Mouse (Mus musculus): ENCODE results near the gene Sfxn4. TPM values are rescaled to one million over a fixed set of nuclear protein-coding genes. Genes with fewer than 3 reads are reported as not detected.
A peak's percentile ranks its signal among the peaks of the same experiment; 100 is the strongest.

Sfxn4 gene
- polyA plus RNA-seq, 1 experiment from 2014 or later: 8.9 TPM

DNA sequence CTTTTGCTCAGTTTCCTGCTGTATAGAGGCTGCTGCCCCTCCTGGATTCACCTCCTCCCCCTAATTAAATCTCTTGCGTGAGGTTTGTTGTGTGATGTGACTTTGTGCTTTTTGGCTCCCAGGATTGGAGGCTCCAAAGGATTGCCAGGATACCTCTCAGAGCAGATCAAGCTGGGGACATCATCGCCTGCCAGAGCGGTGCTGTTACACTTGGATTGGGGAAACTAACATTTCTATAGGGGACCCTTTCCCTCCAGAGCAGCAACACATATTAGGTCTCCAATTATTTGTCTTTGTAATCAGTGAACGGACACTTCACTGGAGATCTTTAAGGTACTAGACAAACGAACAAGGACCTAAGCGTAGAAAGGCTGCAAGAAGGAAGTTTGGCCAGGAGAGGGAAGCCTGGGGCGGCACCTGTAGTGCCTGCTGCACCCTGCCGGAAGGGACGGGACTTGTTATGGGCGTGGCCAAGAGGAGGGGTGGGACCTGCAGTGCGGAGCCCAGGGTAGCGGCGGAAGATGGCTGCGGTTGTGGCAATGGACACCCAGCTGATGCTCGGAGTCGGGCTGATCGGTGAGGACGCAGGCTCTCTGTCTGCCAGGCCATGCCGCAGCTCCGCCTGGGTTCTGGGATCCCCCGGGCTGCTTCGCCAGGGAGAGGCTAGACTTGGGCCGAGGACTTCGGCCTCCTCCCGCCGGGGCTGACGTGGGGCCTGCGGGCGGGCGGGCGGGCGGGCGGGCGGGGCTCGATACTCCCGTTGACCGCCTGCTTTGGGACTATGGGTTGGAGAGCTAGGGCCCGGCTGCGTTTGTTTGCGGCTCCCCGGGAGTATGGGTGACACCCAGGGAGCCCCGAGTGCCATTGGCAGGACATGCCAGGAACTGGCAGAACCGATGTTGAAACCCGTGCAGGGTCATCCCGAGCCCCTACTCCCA, 49.9 kb downstream of the Sfxn4 start, which contains the start of gene Fam45a:
Gene Fam45a (plus strand): TSS at position 488 of the 938 bp plus-strand sequence.
- Histone ChIP-seq H3K9ac (ENCODE audit: low read depth, low read length) (peak within 1 kb of the TSS; percentile 84), H3K4me1 (ENCODE audit: control insufficient read depth, insufficient read depth, low read length) (peaks cover 10% of the 10 kb centered on the region), H3K4me3 (ENCODE audit: low read length) (peak within 1 kb of the TSS; percentile 83), H3K27me3 (ENCODE audit: control insufficient read depth, insufficient read depth, low read length) (no peaks in the 10 kb centered on the region), H3K36me3 (ENCODE audit: control insufficient read depth, insufficient read depth, low read length) (peaks cover 11% of the 10 kb centered on the region; the same call in 1 of the 2 replicates), H3K27ac (ENCODE audit: low read depth, low read length) (0 out of 2 replicates have a peak within 1 kb of the TSS, but pooled peaks have one; percentile 5), H3K9me3 (ENCODE audit: control insufficient read depth, low read length) (no peaks in the 10 kb centered on the region), H3K4me2 (replicated peaks; ENCODE audit: low read depth, low read length) (peak within 1 kb of the TSS; percentile 75)
- ATAC-seq (ENCODE audit: low FRiP score, low TSS enrichment): peak; percentile 100
- WGBS: 3% methylated on average over 36 of the region's 45 CpGs

- H3K27ac ChIP-seq (ENCODE audit: low read depth, low read length): no peak overlapping the region
- ATAC-seq (ENCODE audit: low FRiP score, low TSS enrichment): no peak
- 92% methylated on average over 2 of the region's 2 CpGs for WGBS
- no peaks in the 10 kb centered on the region for H3K9me3 ChIP-seq (ENCODE audit: control insufficient read depth, low read length)
- H3K4me1 ChIP-seq (ENCODE audit: control insufficient read depth, insufficient read depth, low read length): peaks cover 10% of the 10 kb centered on the region
- H3K4me2 ChIP-seq (replicated peaks; ENCODE audit: low read depth, low read length): no peak overlapping the region
- H3K4me3 ChIP-seq (ENCODE audit: low read length): no peak overlapping the region
- H3K27me3 ChIP-seq (ENCODE audit: control insufficient read depth, insufficient read depth, low read length): no peaks in the 10 kb centered on the region
- H3K9ac ChIP-seq (ENCODE audit: low read depth, low read length): no peak overlapping the region
- H3K36me3 ChIP-seq (ENCODE audit: control insufficient read depth, insufficient read depth, low read length): peaks cover 3% of the 10 kb centered on the region; the same call in 1 of the 2 replicates
Measured at GRCm38 (mm10) chr19:60809927-60810326, 51.4 kb downstream of the Sfxn4 start.

- no peaks in the 10 kb centered on the region for H3K27me3 ChIP-seq (ENCODE audit: control insufficient read depth, insufficient read depth, low read length)
- H3K36me3 ChIP-seq (ENCODE audit: control insufficient read depth, insufficient read depth, low read length): no peaks in the 10 kb centered on the region
- H3K9me3 ChIP-seq (ENCODE audit: control insufficient read depth, low read length): no peaks in the 10 kb centered on the region
- ATAC-seq (ENCODE audit: low FRiP score, low TSS enrichment): no peak
- no peak overlapping the region for H3K27ac ChIP-seq (ENCODE audit: low read depth, low read length)
- H3K4me1 ChIP-seq (ENCODE audit: control insufficient read depth, insufficient read depth, low read length): no peaks in the 10 kb centered on the region
- H3K4me3 ChIP-seq (ENCODE audit: low read length): no peak overlapping the region
- 67% methylated on average over 2 of the region's 2 CpGs for WGBS
- no peak overlapping the region for H3K9ac ChIP-seq (ENCODE audit: low read depth, low read length)
- H3K4me2 ChIP-seq (replicated peaks; ENCODE audit: low read depth, low read length): no peak overlapping the region
Measured at GRCm38 (mm10) chr19:60804903-60805302, 56.4 kb downstream of the Sfxn4 start.

DNA sequence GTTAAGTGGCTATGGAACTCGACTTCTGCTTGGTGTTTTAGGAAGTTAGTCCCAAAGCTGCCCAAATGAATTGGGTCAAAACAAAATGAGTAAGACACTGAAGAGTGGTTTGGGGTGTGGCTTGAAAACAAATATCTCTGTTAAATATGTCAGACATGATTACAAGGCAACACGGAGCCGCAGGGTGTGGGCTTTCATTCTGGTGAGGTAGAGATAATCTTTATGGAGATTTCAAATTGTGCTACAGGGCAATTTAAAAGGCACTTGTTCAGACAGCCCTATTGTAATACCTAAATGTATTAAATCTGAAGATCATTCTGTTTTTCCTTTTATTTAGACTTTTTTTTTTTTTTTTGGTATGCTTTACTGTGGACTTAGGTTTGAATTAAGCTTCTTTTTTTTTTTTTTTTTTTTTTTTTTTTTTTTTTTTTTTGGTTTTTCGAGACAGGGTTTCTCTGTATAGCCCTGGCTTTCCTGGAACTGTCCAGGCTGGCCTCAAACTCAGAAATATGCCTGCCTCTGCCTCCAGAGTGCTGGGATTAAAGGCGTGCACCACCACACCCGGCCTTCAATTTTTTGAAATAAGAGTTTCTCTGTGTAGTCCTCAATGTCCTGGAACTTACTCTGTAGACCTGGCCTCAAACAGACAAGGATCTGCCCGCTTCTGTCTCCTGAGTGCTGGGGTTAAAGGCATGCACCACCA, 61.3 kb downstream of the Sfxn4 start:
- H3K9ac ChIP-seq (ENCODE audit: low read depth, low read length): no peak overlapping the region
- H3K27ac ChIP-seq (ENCODE audit: low read depth, low read length): no peak overlapping the region
- H3K27me3 ChIP-seq (ENCODE audit: control insufficient read depth, insufficient read depth, low read length): no peaks in the 10 kb centered on the region
- H3K4me1 ChIP-seq (ENCODE audit: control insufficient read depth, insufficient read depth, low read length): no peaks in the 10 kb centered on the region
- H3K36me3 ChIP-seq (ENCODE audit: control insufficient read depth, insufficient read depth, low read length): no peaks in the 10 kb centered on the region
- H3K9me3 ChIP-seq (ENCODE audit: control insufficient read depth, low read length): no peaks in the 10 kb centered on the region
- H3K4me3 ChIP-seq (ENCODE audit: low read length): no peak overlapping the region
- no peak for ATAC-seq (ENCODE audit: low FRiP score, low TSS enrichment)
- 81% methylated on average over 7 of the region's 7 CpGs for WGBS
- no peak overlapping the region for H3K4me2 ChIP-seq (replicated peaks; ENCODE audit: low read depth, low read length)

DNA sequence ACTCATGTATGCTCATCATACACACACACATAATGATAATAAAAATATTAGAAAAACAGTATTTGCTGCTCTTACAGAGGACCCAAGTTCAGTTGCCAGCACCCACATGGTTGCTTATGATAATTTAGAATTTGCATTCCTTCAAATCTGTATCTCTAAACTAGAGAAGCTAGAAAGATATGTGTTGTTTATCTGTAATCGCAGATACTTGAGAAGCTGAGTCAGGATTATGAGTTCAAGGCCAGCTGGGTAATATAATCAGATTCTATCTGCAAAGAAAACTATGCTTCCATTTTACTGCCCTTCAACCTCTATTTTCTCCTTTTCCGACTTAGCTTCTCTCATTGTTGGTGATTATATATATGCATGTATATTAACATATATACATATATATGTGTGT, 63.9 kb downstream of the Sfxn4 start:
- no peak overlapping the region for H3K27ac ChIP-seq (ENCODE audit: low read depth, low read length)
- no peaks in the 10 kb centered on the region for H3K9me3 ChIP-seq (ENCODE audit: control insufficient read depth, low read length)

GRCm38 (mm10) chr19:60795244-60795643, 66.0 kb downstream of the Sfxn4 start:
- WGBS: 98% methylated on average over 2 of the region's 2 CpGs
- H3K9me3 ChIP-seq (ENCODE audit: control insufficient read depth, low read length): no peaks in the 10 kb centered on the region
- no peak overlapping the region for H3K4me3 ChIP-seq (ENCODE audit: low read length)
- no peak overlapping the region for H3K27ac ChIP-seq (ENCODE audit: low read depth, low read length)
- H3K4me1 ChIP-seq (ENCODE audit: control insufficient read depth, insufficient read depth, low read length): no peaks in the 10 kb centered on the region
- H3K4me2 ChIP-seq (replicated peaks; ENCODE audit: low read depth, low read length): no peak overlapping the region
- no peaks in the 10 kb centered on the region for H3K27me3 ChIP-seq (ENCODE audit: control insufficient read depth, insufficient read depth, low read length)
- no peaks in the 10 kb centered on the region for H3K36me3 ChIP-seq (ENCODE audit: control insufficient read depth, insufficient read depth, low read length)
- no peak overlapping the region for H3K9ac ChIP-seq (ENCODE audit: low read depth, low read length)
- no peak for ATAC-seq (ENCODE audit: low FRiP score, low TSS enrichment)

More for the DNA sequence above, 63.9 kb downstream of the Sfxn4 start:
- H3K4me1 ChIP-seq (ENCODE audit: control insufficient read depth, insufficient read depth, low read length): no peaks in the 10 kb centered on the region
- WGBS: 93% methylated on average over 2 of the region's 2 CpGs
- H3K4me3 ChIP-seq (ENCODE audit: low read length): no peak overlapping the region
- ATAC-seq (ENCODE audit: low FRiP score, low TSS enrichment): no peak
- no peaks in the 10 kb centered on the region for H3K36me3 ChIP-seq (ENCODE audit: control insufficient read depth, insufficient read depth, low read length)
- H3K9ac ChIP-seq (ENCODE audit: low read depth, low read length): no peak overlapping the region
- no peak overlapping the region for H3K4me2 ChIP-seq (replicated peaks; ENCODE audit: low read depth, low read length)
- H3K27me3 ChIP-seq (ENCODE audit: control insufficient read depth, insufficient read depth, low read length): no peaks in the 10 kb centered on the region

GRCm38 (mm10) chr19:60793170-60793707, 68.0 kb downstream of the Sfxn4 start:
- H3K4me2 ChIP-seq (replicated peaks; ENCODE audit: low read depth, low read length): no peak overlapping the region
- H3K4me3 ChIP-seq (ENCODE audit: low read length): no peak overlapping the region
- no peaks in the 10 kb centered on the region for H3K36me3 ChIP-seq (ENCODE audit: control insufficient read depth, insufficient read depth, low read length)
- 0 out of 2 replicates have a peak, but pooled peaks cover 2% of the 10 kb centered on the region for H3K4me1 ChIP-seq (ENCODE audit: control insufficient read depth, insufficient read depth, low read length)
- no peaks in the 10 kb centered on the region for H3K9me3 ChIP-seq (ENCODE audit: control insufficient read depth, low read length)
- H3K27me3 ChIP-seq (ENCODE audit: control insufficient read depth, insufficient read depth, low read length): no peaks in the 10 kb centered on the region
- H3K9ac ChIP-seq (ENCODE audit: low read depth, low read length): no peak overlapping the region
- WGBS: 85% methylated on average over 2 of the region's 2 CpGs
- no peak overlapping the region for H3K27ac ChIP-seq (ENCODE audit: low read depth, low read length)
- ATAC-seq (ENCODE audit: low FRiP score, low TSS enrichment): no peak

- H3K4me1 ChIP-seq (ENCODE audit: control insufficient read depth, insufficient read depth, low read length): peaks cover 12% of the 10 kb centered on the region
- H3K27ac ChIP-seq (ENCODE audit: low read depth, low read length): peak overlapping the region; percentile 91
- H3K36me3 ChIP-seq (ENCODE audit: control insufficient read depth, insufficient read depth, low read length): 0 out of 2 replicates have a peak, but pooled peaks cover 2% of the 10 kb centered on the region
- H3K4me2 ChIP-seq (replicated peaks; ENCODE audit: low read depth, low read length): peak overlapping the region; percentile 74
- peak overlapping the region; percentile 99 for H3K4me3 ChIP-seq (ENCODE audit: low read length)
- ATAC-seq (ENCODE audit: low FRiP score, low TSS enrichment): no peak
- 14% methylated on average over 9 of the region's 9 CpGs for whole genome bisulfite sequencing
- H3K27me3 ChIP-seq (ENCODE audit: control insufficient read depth, insufficient read depth, low read length): no peaks in the 10 kb centered on the region
- no peaks in the 10 kb centered on the region for H3K9me3 ChIP-seq (ENCODE audit: control insufficient read depth, low read length)
- peak overlapping the region; percentile 100 for H3K9ac ChIP-seq (ENCODE audit: low read depth, low read length)
Measured at GRCm38 (mm10) chr19:60791164-60791563, 70.1 kb downstream of the Sfxn4 start.
